Mouse (Mus musculus) embryo, embryonic 10 days (tissue): ENCODE results near the gene Pla2g2e.
"Not testable (repeated sequence)": the region's sequence is repeated elsewhere in the genome, so short reads cannot be mapped to it uniquely, and the experiment has no call there.

Experiments used
- DNase-seq: peaks from one replicate; pipeline ENCODE4 v3.0.0-alpha.2; 2015; ENCODE audit warnings: low spot score

Pla2g2e gene

GRCm38 (mm10) chr4:138877731-138878130, at the start of gene Pla2g2e:
Gene Pla2g2e (plus strand): TSS chr4:138877942.
- DNase-seq: no peak

- DNase-seq: no peak
These were observed 37.9 kb upstream of the Pla2g2e start for GRCm38 (mm10) chr4:138839806-138840205.

- DNase-seq: no peak
These were observed 37.0 kb upstream of the Pla2g2e start for GRCm38 (mm10) chr4:138840726-138841125.

GRCm38 (mm10) chr4:138841386-138841785, 36.4 kb upstream of the Pla2g2e start:
- no peak for DNase-seq

- peak; percentile 81 for DNase-seq
These were observed 26.3 kb upstream of the Pla2g2e start for GRCm38 (mm10) chr4:138851463-138851862.

- DNase-seq: no peak
These were observed 24.8 kb upstream of the Pla2g2e start for GRCm38 (mm10) chr4:138852961-138853360.

- DNase-seq: no peak
These were observed 22.6 kb upstream of the Pla2g2e start for GRCm38 (mm10) chr4:138855092-138855632.

GRCm38 (mm10) chr4:138856491-138856890, 21.3 kb upstream of the Pla2g2e start:
- peak; percentile 90 for DNase-seq

GRCm38 (mm10) chr4:138857576-138857975, 20.2 kb upstream of the Pla2g2e start:
- no peak for DNase-seq

- no peak for DNase-seq
These were observed 19.3 kb upstream of the Pla2g2e start for GRCm38 (mm10) chr4:138858446-138858845.

- peak; percentile 86 for DNase-seq
These were observed 18.5 kb upstream of the Pla2g2e start for GRCm38 (mm10) chr4:138859245-138859644.

- DNase-seq: peak; percentile 92
These were observed 18.0 kb upstream of the Pla2g2e start for GRCm38 (mm10) chr4:138859728-138860127.

GRCm38 (mm10) chr4:138863344-138863998, 14.3 kb upstream of the Pla2g2e start, which contains the start of gene Pla2g5:
Gene Pla2g5 (minus strand): TSS chr4:138863482.
- no peak for DNase-seq

GRCm38 (mm10) chr4:138865092-138865491, 12.7 kb upstream of the Pla2g2e start:
- no peak for DNase-seq

- DNase-seq: no peak
These were observed 11.8 kb upstream of the Pla2g2e start for GRCm38 (mm10) chr4:138865991-138866390.

- DNase-seq: peak; percentile 89
These were observed 11.3 kb upstream of the Pla2g2e start for GRCm38 (mm10) chr4:138866413-138866812.

GRCm38 (mm10) chr4:138868666-138869065, 9.1 kb upstream of the Pla2g2e start:
- peak; percentile 56 for DNase-seq

- no peak for DNase-seq
These were observed 3.9 kb upstream of the Pla2g2e start, which contains the start of gene Gm13030 for GRCm38 (mm10) chr4:138873864-138874263. Gene Gm13030 (minus strand): TSS chr4:138873964.

- DNase-seq: not testable (repeated sequence)
These were observed 2.5 kb upstream of the Pla2g2e start for GRCm38 (mm10) chr4:138875275-138875674.

- DNase-seq: no peak
These were observed 1.8 kb upstream of the Pla2g2e start for GRCm38 (mm10) chr4:138875986-138876385.

GRCm38 (mm10) chr4:138878783-138879182, 1.0 kb downstream of the Pla2g2e start:
- no peak for DNase-seq

- DNase-seq: no peak
These were observed 2.1 kb downstream of the Pla2g2e start for GRCm38 (mm10) chr4:138879808-138880207.

GRCm38 (mm10) chr4:138880811-138881584, 3.3 kb downstream of the Pla2g2e start:
- DNase-seq: no peak
